Mouse (Mus musculus): ENCODE measurements around the gene Klhl8. TPM values are rescaled to one million over a fixed set of nuclear protein-coding genes. Genes with fewer than 3 reads are reported as not detected.

Klhl8 gene
- polyA plus RNA-seq, 1 experiment: 0.95 TPM

DNA sequence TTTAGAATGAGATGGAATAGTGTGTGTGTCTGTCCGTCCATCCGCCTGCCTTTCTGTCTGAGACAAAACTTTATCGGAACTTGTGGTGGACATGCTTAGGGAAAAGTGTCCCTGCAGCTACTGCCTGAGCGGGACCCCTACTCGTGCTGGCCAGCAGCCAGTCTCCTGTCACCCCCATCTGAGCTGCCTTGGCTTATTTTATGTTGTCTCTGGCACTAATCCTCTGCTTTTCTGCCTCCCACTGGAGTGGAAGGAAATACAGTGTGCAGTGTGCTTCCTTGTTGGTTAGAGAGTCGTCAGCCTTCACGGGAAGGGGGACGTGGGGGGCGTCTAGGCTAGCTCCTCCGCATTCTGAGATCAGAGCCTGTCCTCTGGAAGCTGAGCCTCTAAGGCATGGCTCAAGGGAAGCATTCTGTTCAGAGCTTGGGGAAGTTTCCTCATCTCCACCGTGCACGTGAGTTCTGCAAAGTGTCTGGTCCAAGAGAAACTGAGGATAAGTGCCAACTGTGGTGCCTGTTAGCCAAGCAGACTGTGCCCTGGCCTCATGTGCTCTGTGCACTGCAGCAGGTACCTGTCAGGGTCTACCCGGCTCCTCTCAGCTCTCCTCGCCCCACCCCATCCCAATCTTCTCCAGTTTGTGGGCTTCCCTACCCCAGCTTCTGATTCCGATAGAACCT, 75.5 kb downstream of the Klhl8 start:
- no peaks in the 10 kb centered on the region; the same call in 1 of the 2 replicates for H3K4me1 ChIP-seq (ENCODE audit: control insufficient read depth, insufficient read depth, low read length)
- H3K27ac ChIP-seq (ENCODE audit: control insufficient read depth, insufficient read depth, low read depth, low read length, poor library complexity): no peak overlapping the region
- TF ChIP-seq POLR2A (IDR thresholded peaks at IDR 0.05; ENCODE audit: borderline replicate concordance, control insufficient read depth, low read depth, low read length) (no peak), CTCF (IDR thresholded peaks at IDR 0.05; ENCODE audit: control insufficient read depth, insufficient read depth, low read length) (no peak)
- no peak overlapping the region for H3K4me3 ChIP-seq (replicated peaks; ENCODE audit: control insufficient read depth, low read depth, low read length)
- 69% methylated on average over 15 of the region's 15 CpGs for WGBS

DNA sequence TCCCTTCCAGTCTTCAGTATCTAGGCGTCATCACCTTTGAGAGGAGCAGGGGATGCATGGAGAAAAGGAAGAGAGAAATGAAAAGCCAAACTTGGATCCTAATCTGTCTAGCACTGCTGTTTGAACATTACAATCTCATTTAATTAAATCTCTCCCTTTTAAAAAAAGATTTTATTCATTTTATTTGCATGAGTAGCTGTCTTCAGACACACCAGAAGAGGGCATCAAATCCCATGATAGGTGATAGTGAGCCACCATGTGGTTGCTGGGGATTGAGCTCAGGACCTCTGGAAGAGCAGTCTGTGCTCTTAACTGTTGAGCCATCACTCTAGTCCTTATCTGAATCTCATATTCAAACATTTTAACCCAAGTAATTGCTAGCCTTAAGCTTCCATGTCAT, 80.2 kb downstream of the Klhl8 start:
- WGBS: 100% methylated on average over 1 of the region's 1 CpGs
- no peak for TF ChIP-seq POLR2A (IDR thresholded peaks at IDR 0.05; ENCODE audit: borderline replicate concordance, control insufficient read depth, low read depth, low read length)
- TF ChIP-seq CTCF (IDR thresholded peaks at IDR 0.05; ENCODE audit: control insufficient read depth, insufficient read depth, low read length): no peak
- Histone ChIP-seq H3K4me1 (ENCODE audit: control insufficient read depth, insufficient read depth, low read length) (no peaks in the 10 kb centered on the region), H3K4me3 (replicated peaks; ENCODE audit: control insufficient read depth, low read depth, low read length) (no peak overlapping the region), H3K27ac (ENCODE audit: control insufficient read depth, insufficient read depth, low read depth, low read length, poor library complexity) (no peak overlapping the region)

DNA sequence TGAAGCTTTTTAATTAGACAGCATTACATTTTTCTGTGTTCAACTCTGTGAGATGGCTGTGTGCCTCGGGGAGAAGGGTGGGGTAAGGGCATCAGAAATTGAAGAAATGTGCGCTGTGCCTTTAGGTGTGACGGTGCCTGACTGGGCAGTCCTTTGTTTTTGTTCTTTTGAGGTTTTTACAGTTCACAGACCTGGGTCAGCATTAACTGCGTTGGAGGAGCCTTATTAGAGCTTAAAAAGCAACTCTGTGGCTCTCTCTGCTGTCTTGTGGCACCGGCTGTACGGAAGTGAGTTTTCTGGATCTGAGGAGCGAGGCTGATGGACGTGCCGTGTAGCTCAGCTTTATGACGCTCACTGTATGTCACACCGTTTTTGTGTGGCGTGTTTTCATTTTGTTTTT, 81.9 kb downstream of the Klhl8 start:
- TF ChIP-seq CTCF (IDR thresholded peaks at IDR 0.05; ENCODE audit: control insufficient read depth, insufficient read depth, low read length): no peak
- Histone ChIP-seq H3K27ac (ENCODE audit: control insufficient read depth, insufficient read depth, low read depth, low read length, poor library complexity) (no peak overlapping the region), H3K4me3 (replicated peaks; ENCODE audit: control insufficient read depth, low read depth, low read length) (no peak overlapping the region), H3K4me1 (ENCODE audit: control insufficient read depth, insufficient read depth, low read length) (no peaks in the 10 kb centered on the region)
- 94% methylated on average over 12 of the region's 12 CpGs for WGBS

DNA sequence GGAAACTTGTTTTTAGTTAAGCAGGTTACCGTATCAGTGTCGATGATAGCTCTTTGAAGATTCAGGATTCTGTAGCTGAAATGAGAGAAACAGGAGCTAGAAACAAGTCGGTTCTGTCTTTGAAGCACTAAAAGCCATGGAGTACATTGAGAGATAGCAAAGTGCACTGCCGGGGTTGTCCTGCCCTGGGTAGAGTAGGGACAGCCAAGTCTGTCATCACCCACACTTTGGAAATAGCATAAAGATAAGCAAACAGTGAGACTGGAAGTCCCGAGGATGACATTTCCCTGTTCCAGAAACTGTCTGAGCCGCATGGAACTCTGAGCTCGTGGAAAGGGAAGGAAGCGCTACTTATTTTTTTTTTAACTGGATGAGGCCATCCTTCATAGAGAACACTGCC, 82.3 kb downstream of the Klhl8 start:
- Histone ChIP-seq H3K4me3 (replicated peaks; ENCODE audit: control insufficient read depth, low read depth, low read length) (no peak overlapping the region), H3K27ac (ENCODE audit: control insufficient read depth, insufficient read depth, low read depth, low read length, poor library complexity) (no peak overlapping the region), H3K4me1 (ENCODE audit: control insufficient read depth, insufficient read depth, low read length) (no peaks in the 10 kb centered on the region)
- TF ChIP-seq POLR2A (IDR thresholded peaks at IDR 0.05; ENCODE audit: borderline replicate concordance, control insufficient read depth, low read depth, low read length): no peak
- no peak for TF ChIP-seq CTCF (IDR thresholded peaks at IDR 0.05; ENCODE audit: control insufficient read depth, insufficient read depth, low read length)
- 88% methylated on average over 8 of the region's 8 CpGs for WGBS

DNA sequence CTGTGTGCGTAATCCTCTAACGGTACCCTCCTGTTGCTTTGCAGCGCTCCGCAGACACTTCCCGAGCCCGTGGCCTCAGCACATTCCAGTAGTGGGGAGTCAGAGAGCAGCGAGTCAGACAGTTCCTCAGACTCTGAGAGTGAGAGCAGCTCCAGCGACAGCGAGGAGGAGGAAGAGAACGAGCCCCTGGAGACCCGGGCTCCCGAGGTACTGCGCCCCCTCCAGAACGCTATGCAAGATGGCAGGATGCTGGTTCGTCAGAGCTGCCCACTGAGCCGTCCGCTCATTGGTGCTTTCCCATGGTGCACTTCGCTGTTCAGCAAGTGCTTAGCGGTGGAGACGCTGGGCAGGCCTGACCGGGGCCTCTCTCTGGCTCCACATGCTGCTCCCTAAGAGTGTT, 82.8 kb downstream of the Klhl8 start:
- no peaks in the 10 kb centered on the region for H3K4me1 ChIP-seq (ENCODE audit: control insufficient read depth, insufficient read depth, low read length)
- WGBS: 93% methylated on average over 21 of the region's 21 CpGs
- no peak overlapping the region for H3K4me3 ChIP-seq (replicated peaks; ENCODE audit: control insufficient read depth, low read depth, low read length)
- H3K27ac ChIP-seq (ENCODE audit: control insufficient read depth, insufficient read depth, low read depth, low read length, poor library complexity): no peak overlapping the region
- no peak for TF ChIP-seq CTCF (IDR thresholded peaks at IDR 0.05; ENCODE audit: control insufficient read depth, insufficient read depth, low read length)
- no peak for TF ChIP-seq POLR2A (IDR thresholded peaks at IDR 0.05; ENCODE audit: borderline replicate concordance, control insufficient read depth, low read depth, low read length)

DNA sequence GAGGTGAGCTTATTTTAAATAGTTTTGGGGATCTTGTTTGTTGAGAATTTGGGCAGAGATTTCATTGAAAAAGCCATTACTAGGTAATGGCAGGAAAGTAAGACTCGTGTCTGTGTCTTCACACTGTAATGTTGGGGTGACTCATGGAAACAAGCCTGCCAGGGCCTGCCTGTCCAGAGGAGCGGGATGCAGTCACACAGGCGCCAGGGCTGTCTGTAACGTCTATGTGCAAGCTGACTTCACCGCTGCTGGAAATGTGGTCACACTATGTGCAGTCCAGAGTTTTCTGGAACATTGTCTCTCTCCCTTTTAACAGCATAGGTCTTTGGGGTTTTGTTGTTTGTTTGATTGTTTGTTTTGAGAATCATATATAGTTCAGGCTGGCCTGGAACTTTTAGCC, 88.1 kb downstream of the Klhl8 start:
- 90% methylated on average over 5 of the region's 5 CpGs for WGBS
- Histone ChIP-seq H3K4me3 (replicated peaks; ENCODE audit: control insufficient read depth, low read depth, low read length) (no peak overlapping the region), H3K4me1 (ENCODE audit: control insufficient read depth, insufficient read depth, low read length) (no peaks in the 10 kb centered on the region), H3K27ac (ENCODE audit: control insufficient read depth, insufficient read depth, low read depth, low read length, poor library complexity) (no peak overlapping the region)
- TF ChIP-seq CTCF (IDR thresholded peaks at IDR 0.05; ENCODE audit: control insufficient read depth, insufficient read depth, low read length) (no peak), POLR2A (IDR thresholded peaks at IDR 0.05; ENCODE audit: borderline replicate concordance, control insufficient read depth, low read depth, low read length) (no peak)

DNA sequence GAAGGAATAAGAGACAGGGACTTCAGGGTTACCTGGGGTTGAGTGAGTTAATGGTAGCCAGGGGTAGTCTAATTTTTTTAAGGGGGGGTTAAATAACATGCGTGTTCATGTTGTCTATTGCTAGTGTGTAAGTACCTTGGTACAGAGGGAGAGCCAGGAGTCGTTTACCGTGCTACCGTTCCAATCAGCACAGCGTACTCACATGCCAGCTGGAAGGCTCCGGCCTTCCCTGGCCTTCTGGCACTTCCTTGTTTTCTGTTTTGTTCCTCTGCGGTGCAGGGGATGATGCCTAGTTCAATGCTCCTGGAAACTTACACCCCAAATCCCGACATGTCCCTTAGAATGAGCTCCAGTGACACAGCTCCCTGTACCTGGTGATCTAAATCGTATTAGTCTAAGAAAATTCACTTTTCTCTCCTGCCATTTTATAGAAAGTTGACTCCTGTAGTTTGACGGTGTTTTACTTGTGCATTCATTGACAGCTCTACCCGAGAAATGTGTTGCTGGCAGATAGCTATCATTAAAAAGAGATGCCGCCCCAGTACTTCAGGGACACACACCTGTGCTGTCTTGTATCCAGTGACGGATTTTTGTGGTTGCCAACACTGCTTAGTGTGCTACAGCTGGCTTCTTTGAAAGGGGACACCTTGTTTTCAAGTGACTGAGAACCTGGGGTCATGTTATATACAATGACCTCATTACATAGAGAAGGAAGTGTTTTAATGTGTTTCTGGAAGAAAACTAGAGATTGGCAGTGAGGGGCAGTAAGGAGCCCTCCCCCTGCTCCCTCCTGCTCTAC, 89.4 kb downstream of the Klhl8 start:
- no peaks in the 10 kb centered on the region for H3K4me1 ChIP-seq (ENCODE audit: control insufficient read depth, insufficient read depth, low read length)
- WGBS: 88% methylated on average over 13 of the region's 13 CpGs
- H3K4me3 ChIP-seq (replicated peaks; ENCODE audit: control insufficient read depth, low read depth, low read length): no peak overlapping the region
- TF ChIP-seq CTCF (IDR thresholded peaks at IDR 0.05; ENCODE audit: control insufficient read depth, insufficient read depth, low read length) (no peak), POLR2A (IDR thresholded peaks at IDR 0.05; ENCODE audit: borderline replicate concordance, control insufficient read depth, low read depth, low read length) (no peak)
- H3K27ac ChIP-seq (ENCODE audit: control insufficient read depth, insufficient read depth, low read depth, low read length, poor library complexity): no peak overlapping the region

DNA sequence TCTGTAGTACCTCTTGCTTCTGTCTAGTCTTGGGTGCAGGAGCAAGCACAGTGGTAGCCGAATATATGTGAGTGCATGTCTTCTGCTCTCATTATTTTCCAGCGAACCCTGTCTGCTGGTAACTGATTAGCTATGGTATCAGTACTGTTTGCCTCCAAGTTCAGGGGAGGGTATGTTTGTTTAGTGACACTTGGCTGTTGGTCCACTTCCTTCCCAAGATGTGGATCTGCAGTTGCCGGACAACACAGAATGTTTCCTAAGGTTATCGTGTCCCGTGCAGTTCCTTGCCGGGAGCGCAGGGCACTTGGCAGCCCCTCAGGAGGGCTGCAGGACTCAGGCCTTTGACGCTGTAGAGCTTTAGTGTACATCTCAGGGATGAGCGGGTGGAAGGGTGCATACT, 90.0 kb downstream of the Klhl8 start:
- WGBS: 85% methylated on average over 9 of the region's 9 CpGs
- Histone ChIP-seq H3K4me1 (ENCODE audit: control insufficient read depth, insufficient read depth, low read length) (no peaks in the 10 kb centered on the region), H3K27ac (ENCODE audit: control insufficient read depth, insufficient read depth, low read depth, low read length, poor library complexity) (no peak overlapping the region), H3K4me3 (replicated peaks; ENCODE audit: control insufficient read depth, low read depth, low read length) (no peak overlapping the region)
- no peak for TF ChIP-seq POLR2A (IDR thresholded peaks at IDR 0.05; ENCODE audit: borderline replicate concordance, control insufficient read depth, low read depth, low read length)
- no peak for TF ChIP-seq CTCF (IDR thresholded peaks at IDR 0.05; ENCODE audit: control insufficient read depth, insufficient read depth, low read length)
